Mouse (Mus musculus): Measurements from ENCODE around the gene Ppfibp1. TPM values are rescaled to one million over a fixed set of nuclear protein-coding genes. Genes with fewer than 3 reads are reported as not detected.

Ppfibp1 gene
- polyA plus RNA-seq, 1 experiment from 2014 or later = 48.1 TPM

Other genes with a start within 250 kb of the Ppfibp1 start
- gene Med21, start 245.9 kb upstream of the Ppfibp1 start, polyA plus RNA-seq (2014; fragmentation: Nextera tagmentation; extraction: Ambion mirVana) = 119 and 124 TPM in 2 replicates
- gene Tm7sf3, start 245.7 kb upstream of the Ppfibp1 start, polyA plus RNA-seq (2014; fragmentation: Nextera tagmentation; extraction: Ambion mirVana) = 28.5 and 29.0 TPM in 2 replicates
- 21.8 and 21.9 TPM in 2 replicates for gene Stk38l, start 163.5 kb upstream of the Ppfibp1 start, polyA plus RNA-seq (2014; fragmentation: Nextera tagmentation; extraction: Ambion mirVana)
- 2.2 and 2.6 TPM in 2 replicates for gene Arntl2, start 92.4 kb upstream of the Ppfibp1 start, polyA plus RNA-seq (2014; fragmentation: Nextera tagmentation; extraction: Ambion mirVana)
- not detected in 2 replicates for gene Smco2, start 38.4 kb upstream of the Ppfibp1 start, polyA plus RNA-seq (2014; fragmentation: Nextera tagmentation; extraction: Ambion mirVana)
- gene 1700034J05Rik, start 65.9 kb downstream of the Ppfibp1 start, polyA plus RNA-seq (2014; fragmentation: Nextera tagmentation; extraction: Ambion mirVana) = 0.24 and 0.34 TPM in 2 replicates
- 1.8 and 2.5 TPM in 2 replicates for gene Rep15, start 144.1 kb downstream of the Ppfibp1 start, polyA plus RNA-seq (2014; fragmentation: Nextera tagmentation; extraction: Ambion mirVana)
- gene Mrps35, start 154.3 kb downstream of the Ppfibp1 start, polyA plus RNA-seq (2014; fragmentation: Nextera tagmentation; extraction: Ambion mirVana) = 149 TPM in 2 replicates
- gene Mansc4, start 198.5 kb downstream of the Ppfibp1 start, polyA plus RNA-seq (2014; fragmentation: Nextera tagmentation; extraction: Ambion mirVana) = 2.6 and 3.0 TPM in 2 replicates
- gene Klhl42, start 202.9 kb downstream of the Ppfibp1 start, polyA plus RNA-seq (2014; fragmentation: Nextera tagmentation; extraction: Ambion mirVana) = 11.2 and 11.3 TPM in 2 replicates

Data from intestine, embryonic 14.5 days (tissue).